Mouse (Mus musculus) v-Abl transformed pro-B cells (cell line): ENCODE results near the gene Cdkn2aipnl.

Source experiments
- in situ Hi-C, 2 experiments: fragments of 400-800 bp; cut with MboI; formaldehyde crosslinking; loops; one replicate each; pipeline ENCODE4 v1.15.1; 2025; ENCODE audit not compliant: unreplicated experiment in 2 of 2

Gene Cdkn2aipnl

DNA sequence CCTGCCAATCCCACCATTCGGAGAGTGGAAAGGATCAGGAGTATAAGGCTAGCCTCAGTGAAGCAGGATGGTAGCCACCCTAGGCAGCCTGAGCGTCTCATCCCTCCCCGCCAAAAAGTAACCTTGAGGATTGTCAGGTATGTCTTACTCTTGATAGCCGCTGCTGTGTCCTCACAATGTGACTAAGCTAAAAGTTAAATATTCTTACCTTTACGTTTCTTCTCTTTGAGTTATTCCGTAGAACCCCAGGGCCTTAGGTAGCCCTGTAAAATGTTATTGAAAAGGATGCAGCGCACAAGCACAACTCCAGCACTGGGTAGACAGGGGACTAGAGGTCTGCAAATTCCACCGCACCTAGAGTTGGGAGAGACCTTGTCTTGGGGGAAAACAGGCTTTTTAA lies 34.4 kb downstream of the Cdkn2aipnl start:
- in situ Hi-C loops: loop anchor here in 1 of 2 experiments (5.0 kb wide), 1 partner anchor 65 kb away; no protein-coding TSS in a partner anchor

GRCm38 (mm10) chr11:52002842-52003504 lies 35.5 kb downstream of the Cdkn2aipnl start:
- in situ Hi-C loops: loop anchor here in 1 of 2 experiments (5.0 kb wide), 1 partner anchor 66 kb away; no protein-coding TSS in a partner anchor

GRCm38 (mm10) chr11:52003505-52003771 lies 36.0 kb downstream of the Cdkn2aipnl start:
- in situ Hi-C loops: loop anchor here in 1 of 2 experiments (5.0 kb wide), 1 partner anchor 66 kb away; no protein-coding TSS in a partner anchor

GRCm38 (mm10) chr11:52003772-52004528 lies 36.5 kb downstream of the Cdkn2aipnl start, which contains the start of gene Cdkl3:
Gene Cdkl3 (plus strand): TSS chr11:52004221.
- in situ Hi-C loops: loop anchor here in 1 of 2 experiments (5.0 kb wide), 1 partner anchor 67 kb away; no protein-coding TSS in a partner anchor

- in situ Hi-C loops: no loop called here
Measured at GRCm38 (mm10) chr11:52005586-52005985, 38.1 kb downstream of the Cdkn2aipnl start.

- in situ Hi-C loops: no loop called here
Measured at GRCm38 (mm10) chr11:52011011-52011410, 43.5 kb downstream of the Cdkn2aipnl start.

DNA sequence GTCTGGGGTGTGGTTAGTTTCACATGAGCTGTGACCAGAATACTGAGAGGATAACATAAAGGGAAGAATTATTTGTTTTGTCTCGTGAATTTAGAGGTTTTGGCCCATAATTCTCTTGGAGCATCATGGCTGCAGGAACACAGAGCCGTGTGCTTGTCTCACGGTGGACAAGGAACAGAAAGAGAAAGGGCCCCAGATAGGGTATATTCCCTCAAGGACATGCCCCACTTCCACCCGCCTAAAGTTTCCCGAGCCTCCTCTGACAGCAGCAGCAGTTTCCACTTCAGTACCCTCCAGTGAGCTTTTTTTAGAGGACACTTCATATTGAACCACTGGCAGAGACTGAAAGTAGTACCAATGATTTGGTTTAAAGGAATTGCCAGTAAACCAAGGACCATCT lies 44.1 kb downstream of the Cdkn2aipnl start:
- in situ Hi-C loops: no loop called here

DNA sequence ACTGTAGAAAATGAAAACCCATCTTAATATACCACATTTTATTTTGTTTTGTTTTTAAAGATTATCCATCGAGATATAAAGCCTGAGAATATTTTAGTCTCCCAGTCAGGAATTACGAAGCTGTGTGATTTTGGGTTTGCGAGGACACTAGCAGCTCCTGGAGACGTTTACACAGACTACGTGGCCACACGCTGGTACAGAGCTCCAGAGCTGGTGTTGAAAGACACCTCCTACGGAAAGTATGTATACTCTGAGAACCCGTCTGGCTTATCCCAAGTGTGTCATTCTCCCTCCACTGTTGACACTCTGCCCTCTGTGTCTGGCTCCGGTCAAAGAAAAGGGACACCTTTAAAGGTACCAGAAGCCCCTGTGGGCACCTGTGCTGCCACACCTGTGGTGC lies 50.8 kb downstream of the Cdkn2aipnl start:
- in situ Hi-C loops: no loop called here
